Mouse (Mus musculus) NIH3T3 (cell line): ENCODE data around the gene Has3.
A peak's percentile ranks its signal among the peaks of the same experiment; 100 is the strongest.
"Not testable (repeated sequence)": the region's sequence is repeated elsewhere in the genome, so short reads cannot be mapped to it uniquely, and the experiment has no call there.

ENCODE experiments used
- DNase-seq: peaks from one replicate; pipeline ENCODE4 v3.0.0-alpha.2; 2012; ENCODE audit warnings: low read depth

The Has3 gene

GRCm38 (mm10) chr8:106887336-106888189 lies 17.5 kb downstream of the Has3 start:
- peak; percentile 93 for DNase-seq

GRCm38 (mm10) chr8:106888803-106889202 lies 18.8 kb downstream of the Has3 start:
- peak; percentile 14 for DNase-seq

DNA sequence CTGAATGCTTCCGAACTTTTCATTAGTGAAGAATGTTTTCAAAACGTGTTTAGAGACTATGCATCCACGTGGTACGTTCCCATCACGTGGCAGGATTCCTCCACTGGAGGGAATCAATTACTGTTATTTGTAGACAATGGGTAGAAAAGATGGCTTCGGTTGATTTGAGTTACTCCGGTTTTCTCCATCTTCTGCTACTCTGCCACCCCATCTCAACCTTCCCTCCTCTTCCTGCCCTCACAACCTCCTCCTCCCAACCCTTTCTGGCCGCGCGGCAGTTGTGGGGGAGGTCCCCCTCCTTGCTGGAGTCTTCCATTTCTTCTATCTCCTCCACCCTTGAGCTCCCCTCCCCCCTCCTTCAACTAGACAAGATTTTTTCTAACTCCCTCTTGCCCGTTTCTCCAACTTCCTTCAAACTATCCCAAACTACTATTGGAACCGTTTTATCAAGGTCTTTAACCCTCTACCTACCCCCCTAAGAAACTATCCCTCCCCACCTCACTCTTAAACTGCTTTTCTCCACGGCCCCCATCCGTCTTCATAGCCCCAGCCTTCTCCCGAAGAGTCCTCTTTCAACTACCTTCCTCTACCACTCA lies 22.3 kb downstream of the Has3 start:
- peak; percentile 67 for DNase-seq

DNA sequence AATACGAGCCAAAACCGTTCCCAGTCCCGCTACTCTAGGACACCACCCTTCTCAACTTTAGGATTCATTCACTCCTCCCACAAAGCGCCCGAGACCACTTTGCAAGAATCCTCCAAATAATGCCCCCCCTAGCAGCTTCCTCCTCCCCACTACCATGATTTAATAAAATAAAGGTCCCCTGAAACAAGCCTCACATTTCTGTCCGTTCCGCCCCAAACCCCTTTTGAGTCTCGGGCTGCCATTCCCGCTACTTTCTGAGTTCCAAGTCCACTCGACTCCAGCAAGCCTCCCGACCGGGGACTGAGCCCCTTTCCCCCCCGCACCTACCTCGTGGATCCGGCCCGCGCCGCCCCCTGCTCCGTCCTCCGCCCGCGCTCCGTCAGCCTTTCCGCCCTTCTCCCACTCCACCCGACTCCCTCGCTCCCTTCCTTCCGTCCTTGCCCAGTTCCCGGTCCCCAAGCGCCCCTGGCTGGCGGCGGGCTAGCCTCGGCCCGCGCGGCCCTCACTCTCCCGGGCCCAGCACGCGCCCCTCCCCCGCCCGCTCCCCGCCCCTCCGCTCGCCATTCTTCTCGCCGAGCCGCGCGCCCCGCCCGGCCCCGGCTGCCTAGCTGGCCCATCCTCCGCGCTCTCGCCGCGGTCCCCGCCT lies 22.9 kb downstream of the Has3 start:
- peak; percentile 40 for DNase-seq

GRCm38 (mm10) chr8:106893481-106894156 lies 23.6 kb downstream of the Has3 start, which contains the start of gene Utp4:
Gene Utp4, plus strand, starts transcription at chr8:106893636.
- DNase-seq: peak; percentile 93

DNA sequence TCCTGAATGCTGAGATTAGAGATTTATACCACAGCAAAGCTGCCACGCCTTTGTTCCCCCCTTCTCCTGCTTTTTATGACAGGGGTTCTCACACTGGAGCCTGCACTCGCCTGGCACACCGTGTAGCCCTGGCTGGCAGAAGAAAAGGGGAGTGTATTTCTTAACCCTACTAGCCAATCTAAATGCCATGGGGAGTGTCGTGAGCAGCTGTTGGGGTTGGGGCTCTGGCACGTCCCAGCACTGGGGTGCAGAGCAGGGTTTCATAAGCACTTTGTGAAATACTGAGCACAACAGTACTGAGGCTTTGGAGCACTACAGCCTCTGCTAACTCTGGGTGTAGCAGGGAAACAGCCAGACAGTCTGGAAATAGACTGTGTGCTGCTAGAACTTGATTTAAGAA lies 29.4 kb downstream of the Has3 start:
- DNase-seq: no peak

DNA sequence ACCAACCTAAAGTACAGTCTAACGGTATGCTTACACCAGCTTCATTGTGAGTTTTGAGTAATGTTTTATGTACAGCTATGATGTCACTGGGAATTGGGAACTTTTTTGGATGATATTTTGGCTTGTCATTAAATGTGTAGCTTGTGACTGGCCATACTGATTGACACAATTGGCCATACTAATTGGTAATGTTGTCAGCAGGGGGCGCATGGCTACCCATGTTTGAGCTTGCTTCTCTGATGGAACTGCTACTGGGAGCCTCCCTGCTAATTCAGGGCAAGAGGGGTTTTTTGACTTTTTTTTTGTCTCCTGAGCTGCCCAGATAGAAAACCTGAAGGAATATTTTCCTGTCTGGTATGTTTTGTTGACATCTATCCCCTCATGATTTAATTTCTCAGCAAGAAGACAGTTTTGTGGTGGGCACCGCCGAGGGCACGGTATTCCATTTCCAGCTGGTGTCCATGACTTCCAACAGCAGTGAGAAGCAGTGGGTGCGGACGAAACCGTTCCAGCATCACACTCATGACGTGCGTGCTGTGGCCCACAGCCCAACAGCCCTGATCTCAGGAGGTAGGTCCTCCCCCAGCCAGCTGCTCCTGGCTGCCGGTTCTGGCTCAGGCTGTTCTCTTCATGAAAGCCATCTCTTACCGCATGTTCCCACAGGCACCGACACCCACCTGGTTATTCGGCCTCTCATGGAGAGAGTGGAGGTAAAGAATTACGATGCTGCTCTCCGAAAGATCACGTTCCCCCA lies 35.9 kb downstream of the Has3 start:
- DNase-seq: peak; percentile 91

DNA sequence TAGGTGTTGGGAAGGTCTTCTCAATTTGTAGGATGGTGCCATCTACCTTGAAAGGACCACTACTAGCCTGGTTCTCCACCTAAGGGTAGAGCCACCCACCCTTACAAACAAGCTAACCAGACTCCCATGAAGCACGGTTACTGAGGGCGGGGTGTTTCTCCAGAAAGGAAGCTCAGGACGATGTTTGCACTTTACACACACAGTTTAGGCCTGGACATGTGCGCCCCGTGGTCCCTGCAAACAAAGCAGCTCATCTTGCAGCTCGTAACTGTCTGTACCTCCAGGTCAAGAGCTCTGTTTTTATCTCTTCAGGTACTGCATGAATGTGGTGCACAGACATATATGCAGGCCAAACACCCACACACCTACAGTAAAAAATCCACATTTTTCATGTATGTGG lies 36.6 kb downstream of the Has3 start:
- DNase-seq: no peak

- DNase-seq: no peak
Measured at GRCm38 (mm10) chr8:106907450-106907849, 37.4 kb downstream of the Has3 start.

DNA sequence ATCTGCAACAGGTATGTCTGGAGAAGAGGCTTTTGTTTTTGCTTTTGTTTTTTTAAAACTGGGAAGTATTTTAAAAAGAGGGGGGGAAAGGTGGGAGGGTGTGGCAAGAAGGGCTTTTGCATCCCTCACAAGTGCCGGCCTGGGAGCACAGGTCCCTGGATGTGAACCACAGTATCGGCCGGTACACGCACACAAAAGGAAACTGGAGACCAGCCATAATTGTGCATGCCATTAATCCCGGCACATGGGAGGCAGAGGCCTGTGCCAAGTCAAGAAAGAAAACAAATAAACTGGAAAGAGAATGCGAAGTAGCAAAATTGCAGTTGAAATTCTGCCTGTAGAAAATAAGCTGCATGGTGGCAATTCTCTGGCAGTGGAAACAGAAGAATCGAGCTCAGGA lies 38.2 kb downstream of the Has3 start:
- DNase-seq: no peak

GRCm38 (mm10) chr8:106913631-106914030 lies 43.6 kb downstream of the Has3 start:
- DNase-seq: no peak

- DNase-seq: no peak
Measured at GRCm38 (mm10) chr8:106919721-106920394, 49.8 kb downstream of the Has3 start.

GRCm38 (mm10) chr8:106920395-106920741 lies 50.3 kb downstream of the Has3 start:
- DNase-seq: no peak

DNA sequence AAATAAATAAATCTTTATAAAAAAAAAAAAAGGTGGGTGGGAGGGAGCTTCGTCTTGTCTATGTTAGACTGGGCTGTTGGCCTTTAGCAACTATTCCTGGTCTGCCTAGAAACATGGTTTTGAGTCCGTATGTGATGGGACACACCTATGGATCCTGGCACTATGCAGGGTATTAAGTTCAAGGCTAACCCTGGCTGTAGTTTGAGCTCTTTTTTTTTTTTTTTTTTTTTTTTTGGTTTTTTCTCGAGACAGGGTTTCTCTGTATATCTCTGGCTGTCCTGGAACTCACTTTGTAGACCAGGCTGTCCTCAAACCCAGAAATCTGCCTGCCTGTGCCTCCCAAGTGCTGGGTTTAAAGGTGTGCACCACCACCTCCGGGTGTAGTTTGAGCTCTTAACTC lies 54.0 kb downstream of the Has3 start:
- no peak for DNase-seq

- DNase-seq: peak; percentile 73
Measured at GRCm38 (mm10) chr8:106924904-106925349, 54.9 kb downstream of the Has3 start.

DNA sequence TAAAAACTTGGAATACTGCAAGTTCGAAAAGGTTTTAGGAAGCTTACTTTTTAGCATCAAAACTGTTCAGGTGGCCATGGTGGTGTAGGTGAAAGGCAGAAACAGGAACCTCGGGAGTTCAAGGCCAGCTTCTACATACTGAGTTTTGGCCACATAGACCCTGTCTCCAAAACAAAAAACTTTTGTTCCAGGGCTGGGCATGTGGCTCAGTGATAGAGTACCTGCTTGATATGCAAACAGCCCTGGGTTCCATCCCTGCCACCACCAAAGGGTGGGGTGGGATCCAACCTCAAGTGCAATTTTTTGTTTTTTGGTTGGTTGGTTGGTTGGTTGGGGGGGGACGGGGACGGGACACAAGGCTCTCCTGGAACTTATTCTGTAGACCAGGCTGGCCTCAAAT lies 55.4 kb downstream of the Has3 start:
- no peak for DNase-seq

DNA sequence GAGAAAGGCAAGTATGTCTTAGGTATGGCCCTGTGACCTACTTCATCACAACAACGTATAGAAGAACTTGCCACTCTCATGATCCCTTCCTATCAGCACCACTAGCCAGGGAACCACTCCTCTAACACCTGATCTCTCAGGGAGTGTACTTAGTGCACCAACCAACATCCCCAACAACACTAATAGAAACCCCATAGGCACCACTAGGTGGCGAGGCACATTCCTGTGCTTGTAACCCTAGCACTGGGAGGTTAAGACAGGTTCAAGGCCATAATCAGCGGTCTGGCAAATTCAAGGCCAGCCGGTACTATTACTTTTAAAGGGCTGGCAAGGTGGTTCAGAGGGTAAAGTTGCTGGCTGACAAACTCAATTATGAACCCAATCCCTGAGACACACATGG lies 57.2 kb downstream of the Has3 start:
- DNase-seq: peak; percentile 40

DNA sequence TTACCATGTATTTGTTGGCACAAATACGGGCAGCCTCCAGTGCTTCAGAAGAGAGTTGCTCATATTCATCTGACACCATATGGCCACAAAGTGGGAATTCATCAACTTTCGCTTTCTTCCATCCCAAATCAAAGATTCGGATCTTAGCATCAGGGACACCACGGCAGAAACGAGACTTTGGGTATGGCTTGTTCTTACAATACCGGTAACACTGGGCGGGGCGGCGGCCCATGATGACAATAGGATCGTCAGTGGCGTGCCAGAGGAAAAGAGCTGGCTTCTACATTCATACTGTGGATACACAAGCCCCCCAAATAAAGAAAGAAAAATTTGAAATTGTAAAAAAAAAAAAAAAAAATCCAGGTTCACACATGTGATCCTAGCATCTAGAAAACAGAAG lies 58.1 kb downstream of the Has3 start:
- not testable (repeated sequence) for DNase-seq

DNA sequence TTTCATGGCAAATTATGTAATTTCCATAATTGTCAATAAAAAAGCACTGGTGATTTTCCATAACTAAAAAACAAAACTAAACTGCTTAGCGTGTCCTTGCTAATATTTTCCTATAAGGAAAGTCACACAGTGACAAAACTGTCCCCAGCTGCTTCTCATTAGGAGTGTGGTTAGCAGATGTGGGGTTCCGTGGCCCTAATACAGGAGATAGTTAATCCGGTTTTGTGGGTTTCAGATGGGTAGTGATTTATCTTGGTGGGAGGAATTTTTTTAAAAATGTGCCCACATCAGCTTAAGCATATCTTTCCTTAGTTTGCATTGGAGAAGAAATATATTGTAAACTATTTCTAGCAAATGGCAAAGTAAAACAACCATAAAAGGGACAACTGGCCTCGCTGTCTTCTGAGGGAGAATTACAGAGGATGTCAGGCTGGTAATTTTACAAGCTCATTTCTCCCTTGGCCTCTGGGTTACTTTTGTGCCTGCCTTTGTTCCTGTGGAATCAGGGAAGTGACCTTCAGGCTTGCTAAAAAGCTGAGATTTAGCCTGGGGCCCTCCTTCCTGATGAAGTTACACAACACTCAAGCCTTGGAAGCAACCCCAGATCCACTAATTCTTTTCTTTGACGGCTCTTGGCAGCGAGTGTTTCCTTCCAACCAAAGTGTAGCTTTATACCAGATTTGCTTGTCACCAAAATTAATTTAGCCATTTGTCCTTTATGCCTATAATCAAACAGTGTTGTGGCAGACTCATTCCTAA lies 59.3 kb downstream of the Has3 start:
- DNase-seq: peak; percentile 95

DNA sequence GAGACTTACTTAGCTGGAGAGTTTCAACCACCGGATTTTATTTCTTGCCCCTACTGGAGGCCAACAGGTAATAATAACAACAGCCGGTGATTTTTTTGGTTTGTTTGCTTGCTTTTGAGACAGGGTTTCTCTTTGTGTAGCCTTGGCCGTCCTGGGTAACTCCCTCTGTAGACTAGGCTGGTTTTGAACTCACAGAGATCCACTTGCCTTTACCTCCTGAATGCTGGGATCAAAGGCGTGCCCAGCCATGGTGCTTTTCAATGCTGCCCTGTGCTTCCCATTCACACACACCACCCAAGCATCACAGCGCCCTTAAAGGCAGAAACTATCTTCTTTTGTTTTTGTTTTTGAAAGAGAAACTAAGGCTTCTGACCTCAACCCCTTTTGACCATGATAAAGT lies 59.9 kb downstream of the Has3 start:
- no peak for DNase-seq
